Mouse (Mus musculus): ENCODE data around the gene Nlrc4.

The Nlrc4 gene

GRCm38 (mm10) chr17:74430074-74430473 lies 28.9 kb downstream of the Nlrc4 start:
- DNase-seq (ENCODE audit: low read depth, low spot score): no peak

- DNase-seq (ENCODE audit: low read depth, low spot score): peak; percentile 16
Measured at GRCm38 (mm10) chr17:74424401-74425005, 34.4 kb downstream of the Nlrc4 start.

- peak; percentile 37 for DNase-seq (ENCODE audit: low read depth, low spot score)
Measured at GRCm38 (mm10) chr17:74420656-74421055, 38.3 kb downstream of the Nlrc4 start.

GRCm38 (mm10) chr17:74418171-74418570 lies 40.8 kb downstream of the Nlrc4 start:
- no peak for DNase-seq (ENCODE audit: low read depth, low spot score)

- no peak for DNase-seq (ENCODE audit: low read depth, low spot score)
Measured at GRCm38 (mm10) chr17:74416841-74417360, 42.0 kb downstream of the Nlrc4 start.

GRCm38 (mm10) chr17:74414671-74415070 lies 44.3 kb downstream of the Nlrc4 start:
- no peak for DNase-seq (ENCODE audit: low read depth, low spot score)

GRCm38 (mm10) chr17:74413324-74413723 lies 45.6 kb downstream of the Nlrc4 start:
- no peak for DNase-seq (ENCODE audit: low read depth, low spot score)

- DNase-seq (ENCODE audit: low read depth, low spot score): no peak
Measured at GRCm38 (mm10) chr17:74409722-74410121, 49.2 kb downstream of the Nlrc4 start.

- DNase-seq (ENCODE audit: low read depth, low spot score): no peak
Measured at GRCm38 (mm10) chr17:74406487-74406886, 52.5 kb downstream of the Nlrc4 start.

GRCm38 (mm10) chr17:74402486-74403222 lies 56.3 kb downstream of the Nlrc4 start:
- DNase-seq (ENCODE audit: low read depth, low spot score): no peak

- DNase-seq (ENCODE audit: low read depth, low spot score): no peak
Measured at GRCm38 (mm10) chr17:74397173-74397572, 61.8 kb downstream of the Nlrc4 start.

GRCm38 (mm10) chr17:74396766-74397165 lies 62.2 kb downstream of the Nlrc4 start:
- DNase-seq (ENCODE audit: low read depth, low spot score): no peak

GRCm38 (mm10) chr17:74395383-74396065 lies 63.4 kb downstream of the Nlrc4 start, which contains the start of gene Slc30a6:
Gene Slc30a6, plus strand, starts transcription at chr17:74395608.
- DNase-seq (ENCODE audit: low read depth, low spot score): peak; percentile 93

GRCm38 (mm10) chr17:74394855-74395254 lies 64.1 kb downstream of the Nlrc4 start:
- DNase-seq (ENCODE audit: low read depth, low spot score): no peak

GRCm38 (mm10) chr17:74394381-74394780 lies 64.6 kb downstream of the Nlrc4 start:
- no peak for DNase-seq (ENCODE audit: low read depth, low spot score)

- DNase-seq (ENCODE audit: low read depth, low spot score): no peak
Measured at GRCm38 (mm10) chr17:74389847-74390246, 69.1 kb downstream of the Nlrc4 start.

GRCm38 (mm10) chr17:74386657-74387056 lies 72.3 kb downstream of the Nlrc4 start:
- DNase-seq (ENCODE audit: low read depth, low spot score): no peak

- no peak for DNase-seq (ENCODE audit: low read depth, low spot score)
Measured at GRCm38 (mm10) chr17:74376916-74377315, 82.0 kb downstream of the Nlrc4 start.

All from skeletal muscle tissue, adult 2 months (tissue).